Mouse (Mus musculus): ENCODE measurements at regions not wholly inside any gene's neighbourhood (a gene's known extent, or its start where the extent isn't known, plus 50 kb on each side); places are given as distances from the start of the nearest gene placed in this dataset.
A peak's percentile ranks its signal among the peaks of the same experiment; 100 is the strongest.

DNA sequence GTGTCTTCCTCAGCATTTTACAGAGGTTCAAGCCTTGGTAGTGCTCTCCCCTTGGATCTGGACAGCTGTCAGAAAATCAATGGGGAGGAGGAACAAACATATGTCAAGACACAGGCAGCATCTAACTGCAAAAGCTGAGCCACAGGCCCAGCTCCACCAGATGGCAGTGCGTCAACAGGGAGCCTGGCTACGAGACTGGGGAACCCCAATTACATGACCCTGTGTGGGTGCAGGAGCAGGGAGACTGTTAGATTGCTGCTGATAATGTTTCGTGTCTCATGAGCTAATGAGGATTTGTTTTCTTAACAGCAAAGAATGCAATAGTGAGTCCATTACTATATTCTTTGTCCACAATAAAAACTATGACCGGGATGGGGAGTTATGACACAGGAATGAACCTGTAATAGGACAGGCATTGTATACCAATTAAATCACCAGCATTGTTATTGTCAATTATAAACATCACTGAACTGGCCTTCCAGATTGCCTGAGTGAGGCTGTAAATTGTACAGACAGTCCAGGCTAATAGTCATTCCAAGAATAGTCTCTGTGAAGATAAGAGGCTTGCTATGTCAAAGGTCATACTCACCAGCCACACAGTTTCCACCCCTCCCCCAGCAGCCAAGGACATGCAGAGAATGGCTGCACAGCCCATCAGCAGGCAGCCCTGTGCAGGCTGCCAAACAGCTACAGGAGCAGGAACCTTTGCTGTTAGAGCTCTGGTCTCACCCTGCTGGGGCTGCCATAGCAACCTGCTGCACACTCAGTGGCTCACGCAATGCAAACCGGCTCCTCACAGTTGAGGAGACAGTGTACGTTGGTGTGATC lies 58.8 kb upstream of the Barx2 start:
- ATAC-seq (ENCODE audit: low FRiP score, low TSS enrichment) (peak; percentile 83), DNase-seq (peak; percentile 85)
- Histone ChIP-seq H3K27ac (replicated peaks; ENCODE audit: low read depth, low read length) (peak overlapping the region; percentile 49; the same call in 1 of the 2 replicates), H3K9ac (replicated peaks; ENCODE audit: low read length) (no peak overlapping the region), H3K9me3 (ENCODE audit: control insufficient read depth, low read length) (no peaks in the 10 kb centered on the region), H3K36me3 (ENCODE audit: control insufficient read depth, insufficient read depth, low read length) (no peaks in the 10 kb centered on the region), H3K4me2 (ENCODE audit: low read length) (0 out of 2 replicates have a peak overlapping the region, but pooled peaks have one; percentile 13), H3K27me3 (ENCODE audit: control insufficient read depth, insufficient read depth, low read length) (no peaks in the 10 kb centered on the region), H3K4me1 (ENCODE audit: control insufficient read depth, insufficient read depth, low read length) (peaks cover 11% of the 10 kb centered on the region; the same call in 1 of the 2 replicates), H3K4me3 (replicated peaks; ENCODE audit: low read depth, low read length) (no peak overlapping the region)
- 9% methylated on average over 7 of the region's 7 CpGs for WGBS

DNA sequence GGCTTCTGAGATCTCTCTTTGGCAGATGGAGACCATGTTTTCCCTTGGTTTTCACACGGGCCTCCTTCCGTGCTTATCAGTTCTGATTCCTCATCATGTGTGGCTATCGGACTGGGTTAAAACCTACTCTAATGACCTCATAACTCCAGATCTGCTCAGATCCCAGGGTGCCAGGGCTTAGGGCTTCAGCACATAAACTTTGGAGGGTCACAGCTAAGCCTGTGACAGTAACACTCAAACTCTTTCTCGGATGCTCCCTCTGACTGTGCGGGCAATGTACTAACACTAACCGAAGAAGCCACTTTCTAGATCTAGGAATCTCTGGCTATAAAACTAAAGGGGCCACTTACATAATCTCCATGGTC lies 59.3 kb upstream of the Barx2 start:
- H3K9me3 ChIP-seq (ENCODE audit: control insufficient read depth, low read length), result no peaks in the 10 kb centered on the region
- no peaks in the 10 kb centered on the region for H3K36me3 ChIP-seq (ENCODE audit: control insufficient read depth, insufficient read depth, low read length)
- H3K4me2 ChIP-seq (ENCODE audit: low read length), result 0 out of 2 replicates have a peak overlapping the region, but pooled peaks have one; percentile 13
- no peak overlapping the region for H3K9ac ChIP-seq (replicated peaks; ENCODE audit: low read length)
- peak overlapping the region; percentile 49; the same call in 1 of the 2 replicates for H3K27ac ChIP-seq (replicated peaks; ENCODE audit: low read depth, low read length)
- H3K4me1 ChIP-seq (ENCODE audit: control insufficient read depth, insufficient read depth, low read length), result peaks cover 11% of the 10 kb centered on the region; the same call in 1 of the 2 replicates
- DNase-seq, result no peak
- H3K27me3 ChIP-seq (ENCODE audit: control insufficient read depth, insufficient read depth, low read length), result no peaks in the 10 kb centered on the region
- no peak for ATAC-seq (ENCODE audit: low FRiP score, low TSS enrichment)
- no peak overlapping the region for H3K4me3 ChIP-seq (replicated peaks; ENCODE audit: low read depth, low read length)
- WGBS, result 29% methylated on average over 6 of the region's 6 CpGs

DNA sequence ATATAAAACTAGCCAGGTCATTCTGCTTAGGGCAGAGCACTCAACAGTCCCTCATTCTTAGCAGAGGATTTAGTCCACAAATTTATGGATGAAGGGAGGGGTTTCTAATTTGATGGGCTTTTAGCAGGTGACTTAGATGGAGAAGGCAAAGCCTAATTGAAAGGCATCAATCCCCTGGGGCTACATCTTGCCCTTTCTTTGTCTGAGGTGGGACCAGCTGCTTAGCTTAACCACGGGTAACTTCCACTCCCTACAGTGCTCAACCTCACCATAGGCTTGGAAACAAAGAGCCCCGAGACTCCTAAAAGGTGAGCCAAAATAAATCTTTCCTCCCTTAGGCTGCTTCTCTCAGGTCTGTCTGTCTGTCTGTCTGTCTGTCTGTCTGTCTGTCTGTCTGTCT lies 62.9 kb upstream of the Barx2 start:
- no peak overlapping the region for H3K9ac ChIP-seq (replicated peaks; ENCODE audit: low read length)
- H3K4me2 ChIP-seq (ENCODE audit: low read length), result no peak overlapping the region
- ATAC-seq (ENCODE audit: low FRiP score, low TSS enrichment) (no peak), DNase-seq (no peak)
- WGBS, result 38% methylated on average over 2 of the region's 2 CpGs
- H3K4me1 ChIP-seq (ENCODE audit: control insufficient read depth, insufficient read depth, low read length), result peaks cover 11% of the 10 kb centered on the region; the same call in 1 of the 2 replicates
- H3K27me3 ChIP-seq (ENCODE audit: control insufficient read depth, insufficient read depth, low read length), result no peaks in the 10 kb centered on the region
- no peaks in the 10 kb centered on the region for H3K36me3 ChIP-seq (ENCODE audit: control insufficient read depth, insufficient read depth, low read length)
- 0 out of 2 replicates have a peak, but pooled peaks cover 9% of the 10 kb centered on the region for H3K9me3 ChIP-seq (ENCODE audit: control insufficient read depth, low read length)
- H3K27ac ChIP-seq (replicated peaks; ENCODE audit: low read depth, low read length), result no peak overlapping the region
- H3K4me3 ChIP-seq (replicated peaks; ENCODE audit: low read depth, low read length), result no peak overlapping the region

DNA sequence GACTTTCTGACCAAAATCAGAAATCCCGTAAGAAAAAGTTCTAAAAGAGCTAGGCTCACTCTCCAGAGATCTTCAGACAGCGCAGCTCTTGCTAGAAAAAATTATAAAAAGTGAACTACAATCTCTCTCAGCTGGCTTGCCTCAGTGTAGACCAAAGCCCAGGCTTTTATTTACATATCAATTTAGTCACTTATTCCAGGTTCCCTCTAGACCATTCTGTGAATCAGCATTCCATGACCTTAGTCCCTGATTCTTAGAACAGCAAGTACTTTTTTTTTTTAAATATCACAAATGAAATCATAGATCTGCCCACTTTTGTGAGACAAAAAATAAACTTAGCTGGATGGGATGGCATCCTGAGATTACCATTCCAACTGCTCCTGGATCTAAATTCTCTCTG lies 64.8 kb upstream of the Barx2 start:
- ATAC-seq (ENCODE audit: low FRiP score, low TSS enrichment), result no peak
- H3K27me3 ChIP-seq (ENCODE audit: control insufficient read depth, insufficient read depth, low read length), result no peaks in the 10 kb centered on the region
- no peak overlapping the region for H3K4me3 ChIP-seq (replicated peaks; ENCODE audit: low read depth, low read length)
- 99% methylated on average over 2 of the region's 2 CpGs for WGBS
- no peak for DNase-seq
- no peak overlapping the region for H3K27ac ChIP-seq (replicated peaks; ENCODE audit: low read depth, low read length)
- no peak overlapping the region for H3K9ac ChIP-seq (replicated peaks; ENCODE audit: low read length)
- no peaks in the 10 kb centered on the region for H3K36me3 ChIP-seq (ENCODE audit: control insufficient read depth, insufficient read depth, low read length)
- no peak overlapping the region for H3K4me2 ChIP-seq (ENCODE audit: low read length)
- H3K4me1 ChIP-seq (ENCODE audit: control insufficient read depth, insufficient read depth, low read length), result no peaks in the 10 kb centered on the region
- 0 out of 2 replicates have a peak, but pooled peaks cover 9% of the 10 kb centered on the region for H3K9me3 ChIP-seq (ENCODE audit: control insufficient read depth, low read length)

DNA sequence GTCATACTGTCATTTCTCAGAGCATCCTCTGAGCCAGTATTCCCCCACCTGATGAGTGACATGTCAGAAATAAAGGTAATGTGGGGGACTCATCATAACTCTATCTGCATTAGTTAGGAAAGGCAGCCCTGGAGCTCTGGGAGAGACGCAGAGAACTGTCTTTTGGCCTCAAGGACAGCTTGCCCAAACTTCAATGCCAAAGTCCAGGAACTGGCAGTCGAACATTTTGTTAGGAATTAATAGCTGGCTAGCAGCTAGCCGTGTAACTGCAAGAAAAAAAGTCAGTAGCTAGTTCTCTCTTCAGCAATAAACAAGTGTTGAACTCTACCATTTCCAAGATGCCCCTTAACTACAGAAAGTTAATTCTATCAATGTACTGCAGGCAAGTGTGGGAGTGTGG lies 65.9 kb upstream of the Barx2 start:
- Histone ChIP-seq H3K4me2 (ENCODE audit: low read length) (no peak overlapping the region), H3K36me3 (ENCODE audit: control insufficient read depth, insufficient read depth, low read length) (no peaks in the 10 kb centered on the region), H3K4me3 (replicated peaks; ENCODE audit: low read depth, low read length) (no peak overlapping the region), H3K9me3 (ENCODE audit: control insufficient read depth, low read length) (0 out of 2 replicates have a peak, but pooled peaks cover 9% of the 10 kb centered on the region), H3K27ac (replicated peaks; ENCODE audit: low read depth, low read length) (no peak overlapping the region), H3K27me3 (ENCODE audit: control insufficient read depth, insufficient read depth, low read length) (no peaks in the 10 kb centered on the region), H3K9ac (replicated peaks; ENCODE audit: low read length) (no peak overlapping the region), H3K4me1 (ENCODE audit: control insufficient read depth, insufficient read depth, low read length) (no peaks in the 10 kb centered on the region)
- ATAC-seq (ENCODE audit: low FRiP score, low TSS enrichment) (no peak), DNase-seq (no peak)
- WGBS, result 90% methylated on average over 3 of the region's 3 CpGs

DNA sequence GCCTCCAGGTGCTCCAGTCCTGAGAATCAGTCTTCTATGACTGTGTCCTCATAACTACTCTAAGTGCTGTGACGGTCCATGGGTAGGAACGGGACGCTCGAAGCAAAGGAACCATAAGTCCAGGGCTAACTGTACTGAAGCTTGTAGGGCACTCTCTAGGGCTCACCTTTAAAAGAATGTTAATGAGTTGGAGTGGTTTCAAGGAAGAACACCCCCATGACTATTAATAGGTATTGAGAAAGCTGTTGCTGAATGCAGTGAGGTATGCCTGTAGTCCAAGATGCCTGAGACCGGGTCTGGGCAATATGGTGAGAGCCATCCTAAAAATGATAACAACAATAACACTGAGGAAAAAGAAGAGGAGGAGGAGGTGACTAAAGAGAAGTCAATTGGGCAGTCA lies 67.2 kb upstream of the Barx2 start:
- WGBS, result 93% methylated on average over 5 of the region's 5 CpGs
- H3K4me3 ChIP-seq (replicated peaks; ENCODE audit: low read depth, low read length), result no peak overlapping the region
- H3K36me3 ChIP-seq (ENCODE audit: control insufficient read depth, insufficient read depth, low read length), result no peaks in the 10 kb centered on the region
- no peaks in the 10 kb centered on the region for H3K27me3 ChIP-seq (ENCODE audit: control insufficient read depth, insufficient read depth, low read length)
- no peak overlapping the region for H3K27ac ChIP-seq (replicated peaks; ENCODE audit: low read depth, low read length)
- no peak overlapping the region for H3K4me2 ChIP-seq (ENCODE audit: low read length)
- H3K9ac ChIP-seq (replicated peaks; ENCODE audit: low read length), result no peak overlapping the region
- 0 out of 2 replicates have a peak, but pooled peaks cover 9% of the 10 kb centered on the region for H3K9me3 ChIP-seq (ENCODE audit: control insufficient read depth, low read length)
- no peaks in the 10 kb centered on the region for H3K4me1 ChIP-seq (ENCODE audit: control insufficient read depth, insufficient read depth, low read length)
- no peak for ATAC-seq (ENCODE audit: low FRiP score, low TSS enrichment)
- DNase-seq, result no peak

DNA sequence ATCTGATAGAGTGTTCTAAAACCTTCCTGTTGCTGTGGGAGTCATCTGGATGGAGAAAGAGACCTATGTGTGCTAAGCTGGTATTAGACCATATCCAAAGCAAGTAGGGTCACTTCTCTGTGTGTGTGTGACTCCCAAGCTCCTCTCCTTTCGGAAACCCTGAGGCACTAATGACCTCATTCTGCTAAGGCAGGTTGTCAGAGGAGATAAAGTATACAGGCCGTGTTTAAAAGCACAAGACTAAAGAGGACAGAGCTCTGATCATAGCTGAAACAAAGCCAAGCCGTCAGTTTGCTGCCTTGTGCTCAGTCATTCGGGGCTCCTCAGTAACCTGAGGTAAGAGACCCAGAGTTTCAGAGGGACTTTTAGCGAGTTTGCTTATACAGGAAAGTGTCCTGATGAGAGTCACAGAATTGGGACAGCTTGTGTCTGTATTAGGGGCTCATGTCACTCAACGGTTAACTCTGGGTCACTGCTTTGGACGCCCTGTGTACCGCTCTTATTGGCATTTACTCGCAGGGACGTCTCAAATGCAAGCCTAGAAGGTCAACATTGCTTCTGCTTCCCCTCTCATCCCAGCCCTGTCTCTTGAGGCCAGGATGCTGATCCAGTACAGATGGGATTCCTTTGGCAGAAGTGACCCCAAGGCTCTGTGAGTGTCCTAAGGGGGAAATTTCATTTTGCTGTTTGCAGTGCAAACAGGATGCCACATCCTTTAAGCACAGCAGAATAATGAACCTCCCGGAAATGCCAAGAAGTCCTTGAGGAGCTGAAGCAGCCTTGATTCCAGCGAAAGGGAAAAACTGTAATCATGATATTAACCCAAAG lies 70.7 kb upstream of the Barx2 start:
- no peak overlapping the region for H3K9ac ChIP-seq (replicated peaks; ENCODE audit: low read length)
- H3K36me3 ChIP-seq (ENCODE audit: control insufficient read depth, insufficient read depth, low read length), result no peaks in the 10 kb centered on the region
- H3K4me1 ChIP-seq (ENCODE audit: control insufficient read depth, insufficient read depth, low read length), result no peaks in the 10 kb centered on the region
- no peak overlapping the region for H3K4me3 ChIP-seq (replicated peaks; ENCODE audit: low read depth, low read length)
- 0 out of 2 replicates have a peak, but pooled peaks cover under 1% of the 10 kb centered on the region for H3K9me3 ChIP-seq (ENCODE audit: control insufficient read depth, low read length)
- no peaks in the 10 kb centered on the region for H3K27me3 ChIP-seq (ENCODE audit: control insufficient read depth, insufficient read depth, low read length)
- H3K27ac ChIP-seq (replicated peaks; ENCODE audit: low read depth, low read length), result no peak overlapping the region
- DNase-seq (no peak), ATAC-seq (ENCODE audit: low FRiP score, low TSS enrichment) (no peak)
- WGBS, result 70% methylated on average over 12 of the region's 12 CpGs
- no peak overlapping the region for H3K4me2 ChIP-seq (ENCODE audit: low read length)

DNA sequence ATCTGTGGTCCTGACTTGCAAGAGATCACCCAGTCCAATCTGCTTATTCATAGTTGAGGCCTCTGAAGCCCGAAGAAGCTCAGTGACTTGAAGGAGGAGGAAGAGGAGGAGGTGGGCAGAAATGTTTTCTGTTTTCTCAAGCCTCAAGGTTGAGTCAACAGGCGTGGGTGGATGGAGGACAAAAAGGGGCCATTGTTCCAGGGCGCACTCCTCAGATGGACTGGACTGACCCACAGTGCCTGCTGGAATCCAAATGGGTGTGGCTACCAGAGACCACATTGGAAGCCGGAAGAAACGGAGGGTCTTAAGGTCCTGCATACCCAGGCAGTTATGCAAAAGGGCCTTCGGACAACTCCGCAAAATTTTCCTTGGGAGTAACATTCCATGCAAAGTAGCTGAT lies 75.6 kb upstream of the Barx2 start:
- Histone ChIP-seq H3K27ac (replicated peaks; ENCODE audit: low read depth, low read length) (no peak overlapping the region), H3K27me3 (ENCODE audit: control insufficient read depth, insufficient read depth, low read length) (no peaks in the 10 kb centered on the region), H3K4me3 (replicated peaks; ENCODE audit: low read depth, low read length) (no peak overlapping the region), H3K4me2 (ENCODE audit: low read length) (no peak overlapping the region), H3K9ac (replicated peaks; ENCODE audit: low read length) (no peak overlapping the region), H3K9me3 (ENCODE audit: control insufficient read depth, low read length) (no peaks in the 10 kb centered on the region), H3K4me1 (ENCODE audit: control insufficient read depth, insufficient read depth, low read length) (peaks cover 6% of the 10 kb centered on the region; the same call in 1 of the 2 replicates), H3K36me3 (ENCODE audit: control insufficient read depth, insufficient read depth, low read length) (no peaks in the 10 kb centered on the region)
- ATAC-seq (ENCODE audit: low FRiP score, low TSS enrichment), result no peak
- WGBS, result 84% methylated on average over 7 of the region's 7 CpGs
- DNase-seq, result no peak
